Mouse (Mus musculus) hindbrain, embryonic 13.5 days (tissue): ENCODE results near the gene Krt79. TPM values are rescaled to one million over a fixed set of nuclear protein-coding genes. Genes with fewer than 3 reads are reported as not detected.

ENCODE experiments used
- microRNA-seq: library from miRNA; unstranded; fragments of <30 nt; microRNA quantifications from one replicate; pipeline ENCODE4, GENCODE M21; 2016
- polyA plus RNA-seq: library from polyadenylated mRNA; unstranded; fragments of >200 nt; fragmentation: Nextera tagmentation; extraction: Ambion mirVana; gene quantifications from 2 replicates; pipeline ENCODE4 v1.2.1, GENCODE M21; 2015

Gene Krt79
- polyA plus RNA-seq, 1 experiment from 2014 or later: 0.23 TPM

Small RNA genes lying within 50 kb of the gene (microRNA-seq; reads per million reads assigned to microRNA genes)
- gene Gm44356: not detected

Other genes with a start within 250 kb of the Krt79 start
- gene Krt6a, start 246.0 kb downstream of the Krt79 start, polyA plus RNA-seq: not detected in 2 replicates
- gene Krt5, start 227.4 kb downstream of the Krt79 start, polyA plus RNA-seq: 0.12 and 0.38 TPM in 2 replicates
- gene Krt71, start 197.2 kb downstream of the Krt79 start, polyA plus RNA-seq: 0.31 and 0.45 TPM in 2 replicates
- gene Krt72, start 153.9 kb downstream of the Krt79 start, polyA plus RNA-seq: not detected in 2 replicates
- gene Krt73, start 138.0 kb downstream of the Krt79 start, polyA plus RNA-seq: 1.6 and 2.4 TPM in 2 replicates
- not detected in 2 replicates for gene Krt2, start 122.2 kb downstream of the Krt79 start, polyA plus RNA-seq
- gene Krt1, start 89.5 kb downstream of the Krt79 start, polyA plus RNA-seq: 7.6 TPM in 2 replicates
- 0.10 TPM in 1 of 2 replicates, not detected in the other for gene Krt77, start 70.6 kb downstream of the Krt79 start, polyA plus RNA-seq
- gene Krt76, start 47.4 kb downstream of the Krt79 start, polyA plus RNA-seq: not detected in 2 replicates
- not detected in 2 replicates for gene Krt4, start 15.6 kb downstream of the Krt79 start, polyA plus RNA-seq
- gene Krt78, start 14.0 kb upstream of the Krt79 start, polyA plus RNA-seq: not detected in 2 replicates
- 4.0 and 6.2 TPM in 2 replicates for gene Krt8, start 64.2 kb upstream of the Krt79 start, polyA plus RNA-seq
- 7.6 and 14.2 TPM in 2 replicates for gene Krt18, start 87.9 kb upstream of the Krt79 start, polyA plus RNA-seq
- gene Eif4b, start 133.4 kb upstream of the Krt79 start, polyA plus RNA-seq: 82.3 and 82.9 TPM in 2 replicates
- gene Tns2, start 160.1 kb upstream of the Krt79 start, polyA plus RNA-seq: 8.3 and 9.3 TPM in 2 replicates
- 50.8 and 57.4 TPM in 2 replicates for gene Spryd3, start 195.9 kb upstream of the Krt79 start, polyA plus RNA-seq
- 0.49 and 1.2 TPM in 2 replicates for gene Igfbp6, start 204.0 kb upstream of the Krt79 start, polyA plus RNA-seq
- gene Soat2, start 210.2 kb upstream of the Krt79 start, polyA plus RNA-seq: 0.14 TPM in 1 of 2 replicates, not detected in the other